Mouse (Mus musculus): ENCODE measurements around the gene Lhfpl3. TPM values are rescaled to one million over a fixed set of nuclear protein-coding genes. Genes with fewer than 3 reads are reported as not detected.
"Not testable (repeated sequence)": the region's sequence is repeated elsewhere in the genome, so short reads cannot be mapped to it uniquely, and the experiment has no call there.

Lhfpl3 gene
- under 1 TPM in 1 of 2 experiments, not detected in 1; 0.17 TPM for total RNA-seq (2021)
- long read RNA-seq, experiment 1, partial matches to known transcripts: 0 of 1 reads
- long read RNA-seq, experiment 1, other reads (novel, unspliced or antisense): 1 of 1 reads
- long read RNA-seq, experiment 2: 0 reads

- DNase-seq (ENCODE audit: low spot score in 2 of 2): peak; percentile 12 to 16
Observed at GRCm38 (mm10) chr5:22745885-22746532, at the start of gene Lhfpl3. Gene Lhfpl3, plus strand, starts transcription at chr5:22746059.

GRCm38 (mm10) chr5:22706271-22706670 lies 39.6 kb upstream of the Lhfpl3 start:
- DNase-seq (ENCODE audit: low spot score in 2 of 2): not testable (repeated sequence)

GRCm38 (mm10) chr5:22745529-22745884 lies 352 bp upstream of the Lhfpl3 start:
- no peak for DNase-seq (ENCODE audit: low spot score in 2 of 2)

GRCm38 (mm10) chr5:22746533-22747021 lies 718 bp downstream of the Lhfpl3 start:
- no peak for DNase-seq (ENCODE audit: low spot score in 2 of 2)

- no peak for DNase-seq (ENCODE audit: low spot score in 2 of 2)
Observed at GRCm38 (mm10) chr5:22747305-22747704, 1.4 kb downstream of the Lhfpl3 start.

GRCm38 (mm10) chr5:22757261-22757660 lies 11.4 kb downstream of the Lhfpl3 start:
- DNase-seq (ENCODE audit: low spot score in 2 of 2): no peak

- DNase-seq (ENCODE audit: low spot score in 2 of 2): no peak
Observed at GRCm38 (mm10) chr5:22770726-22771125, 24.9 kb downstream of the Lhfpl3 start.

GRCm38 (mm10) chr5:22795361-22795760 lies 49.5 kb downstream of the Lhfpl3 start:
- DNase-seq (ENCODE audit: low spot score in 2 of 2): no peak

GRCm38 (mm10) chr5:22813426-22813825 lies 67.6 kb downstream of the Lhfpl3 start:
- DNase-seq (ENCODE audit: low spot score in 2 of 2): no peak

- no peak for DNase-seq (ENCODE audit: low spot score in 2 of 2)
Observed at GRCm38 (mm10) chr5:22829822-22830450, 84.1 kb downstream of the Lhfpl3 start.

GRCm38 (mm10) chr5:22851572-22851971 lies 105.7 kb downstream of the Lhfpl3 start:
- DNase-seq (ENCODE audit: low spot score in 2 of 2): no peak

GRCm38 (mm10) chr5:22853503-22853902 lies 107.6 kb downstream of the Lhfpl3 start:
- no peak for DNase-seq (ENCODE audit: low spot score in 2 of 2)

- DNase-seq (ENCODE audit: low spot score in 2 of 2): no peak
Observed at GRCm38 (mm10) chr5:22856480-22856879, 110.6 kb downstream of the Lhfpl3 start.

- no peak for DNase-seq (ENCODE audit: low spot score in 2 of 2)
Observed at GRCm38 (mm10) chr5:22861399-22861798, 115.5 kb downstream of the Lhfpl3 start.

- no peak for DNase-seq (ENCODE audit: low spot score in 2 of 2)
Observed at GRCm38 (mm10) chr5:22869031-22869430, 123.2 kb downstream of the Lhfpl3 start.

- DNase-seq (ENCODE audit: low spot score in 2 of 2): no peak
Observed at GRCm38 (mm10) chr5:22872417-22872816, 126.6 kb downstream of the Lhfpl3 start.

GRCm38 (mm10) chr5:22888345-22888744 lies 142.5 kb downstream of the Lhfpl3 start:
- DNase-seq (ENCODE audit: low spot score in 2 of 2): no peak

- DNase-seq (ENCODE audit: low spot score in 2 of 2): no peak
Observed at GRCm38 (mm10) chr5:22889481-22889880, 143.6 kb downstream of the Lhfpl3 start.

GRCm38 (mm10) chr5:22897228-22897627 lies 151.4 kb downstream of the Lhfpl3 start:
- no peak for DNase-seq (ENCODE audit: low spot score in 2 of 2)

- DNase-seq (ENCODE audit: low spot score in 2 of 2): no peak
Observed at GRCm38 (mm10) chr5:22897656-22898289, 151.9 kb downstream of the Lhfpl3 start.

GRCm38 (mm10) chr5:22898593-22898992 lies 152.7 kb downstream of the Lhfpl3 start:
- DNase-seq (ENCODE audit: low spot score in 2 of 2): no peak

GRCm38 (mm10) chr5:22899913-22900312 lies 154.1 kb downstream of the Lhfpl3 start:
- no peak for DNase-seq (ENCODE audit: low spot score in 2 of 2)

All from gastrocnemius, postnatal 4 days (tissue).